Mouse (Mus musculus) heart, embryonic 12.5 days (tissue): ENCODE measurements around the gene Nmnat2. TPM values are rescaled to one million over a fixed set of nuclear protein-coding genes. Genes with fewer than 3 reads are reported as not detected.

Experiments
- ATAC-seq: fragments of 200-750 bp; cut with Nextera tagmentation; 2 replicates; pipeline ENCODE4 v1.8.0; 2017; ENCODE audit warnings: moderate TSS enrichment, moderate library complexity; ENCODE audit not compliant: insufficient number of reproducible peaks, low FRiP score
- H3K27ac ChIP-seq: fragments of 300-500 bp; sonication (generic); 2 replicates; pipeline ENCODE4 v1.5.1; 2016; ENCODE audit warnings: mild to moderate bottlenecking, moderate library complexity; ENCODE audit not compliant: poor library complexity, severe bottlenecking
- H3K27me3 ChIP-seq: fragments of 300-500 bp; sonication (generic); replicated peaks from 2 replicates; pipeline ENCODE4 v1.6.1; 2016; ENCODE audit warnings: mild to moderate bottlenecking, moderate library complexity
- H3K36me3 ChIP-seq: fragments of 300-500 bp; sonication (generic); 2 replicates; pipeline ENCODE4 v1.6.1; 2016; ENCODE audit warnings: mild to moderate bottlenecking, moderate library complexity
- H3K4me1 ChIP-seq: fragments of 300-500 bp; sonication (generic); replicated peaks from 2 replicates; pipeline ENCODE4 v1.6.1; 2016; ENCODE audit warnings: mild to moderate bottlenecking
- H3K4me2 ChIP-seq: fragments of 300-500 bp; sonication (generic); 2 replicates; pipeline ENCODE4 v1.6.1; 2016; ENCODE audit warnings: mild to moderate bottlenecking, moderate library complexity
- H3K4me3 ChIP-seq: fragments of 300-500 bp; sonication (generic); 2 replicates; pipeline ENCODE4 v1.5.1; 2016; ENCODE audit warnings: mild to moderate bottlenecking
- H3K9ac ChIP-seq: fragments of 300-500 bp; sonication (generic); 2 replicates; pipeline ENCODE4 v1.6.1; 2016; ENCODE audit warnings: mild to moderate bottlenecking, moderate library complexity
- H3K9me3 ChIP-seq: fragments of 300-500 bp; sonication (generic); replicated peaks from 2 replicates; pipeline ENCODE4 v1.6.1; 2016; ENCODE audit warnings: mild to moderate bottlenecking, moderate library complexity
- WGBS: fragments of 180-500 bp; shearing (Covaris S2); methylation state at CpG from one replicate; pipeline ENCODE4 v1.1.7; 2016; 5-methylcytosine and 5-hydroxymethylcytosine counted together
- polyA plus RNA-seq: library from polyadenylated mRNA; unstranded; fragments of >200 nt; fragmentation: Nextera tagmentation; extraction: Ambion mirVana; gene quantifications from 2 replicates; pipeline ENCODE4 v1.2.1, GENCODE M21; 2016

Nmnat2 gene
- polyA plus RNA-seq, 1 experiment from 2014 or later: 1.2 TPM

DNA sequence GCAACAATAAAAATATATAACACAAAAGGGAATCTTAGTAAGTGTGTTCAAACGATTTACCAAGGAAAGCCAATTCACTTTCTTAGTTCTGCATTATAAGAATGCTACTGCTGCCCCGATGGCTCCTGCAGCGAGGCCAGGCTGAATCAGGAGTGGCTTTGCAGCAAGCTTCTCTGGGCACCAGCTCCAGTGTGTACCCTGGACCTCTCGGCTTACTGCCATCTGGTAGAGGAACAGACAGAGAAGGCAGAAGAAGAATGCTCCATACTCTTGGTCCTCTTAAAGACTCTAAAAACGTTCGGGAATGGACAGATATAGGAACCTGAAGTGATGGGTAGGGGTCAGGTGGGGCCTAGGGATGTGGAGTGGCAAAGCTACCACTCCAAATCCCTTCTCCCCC, 53.0 kb downstream of the Nmnat2 start:
- H3K4me3 ChIP-seq: no peak overlapping the region
- WGBS: 76% methylated on average over 6 of the region's 6 CpGs
- no peaks in the 10 kb centered on the region for H3K9me3 ChIP-seq
- no peak for ATAC-seq
- peaks cover 14% of the 10 kb centered on the region for H3K4me1 ChIP-seq
- no peak overlapping the region for H3K27ac ChIP-seq
- H3K27me3 ChIP-seq: no peaks in the 10 kb centered on the region
- no peak overlapping the region for H3K4me2 ChIP-seq
- no peaks in the 10 kb centered on the region for H3K36me3 ChIP-seq
- H3K9ac ChIP-seq: no peak overlapping the region

DNA sequence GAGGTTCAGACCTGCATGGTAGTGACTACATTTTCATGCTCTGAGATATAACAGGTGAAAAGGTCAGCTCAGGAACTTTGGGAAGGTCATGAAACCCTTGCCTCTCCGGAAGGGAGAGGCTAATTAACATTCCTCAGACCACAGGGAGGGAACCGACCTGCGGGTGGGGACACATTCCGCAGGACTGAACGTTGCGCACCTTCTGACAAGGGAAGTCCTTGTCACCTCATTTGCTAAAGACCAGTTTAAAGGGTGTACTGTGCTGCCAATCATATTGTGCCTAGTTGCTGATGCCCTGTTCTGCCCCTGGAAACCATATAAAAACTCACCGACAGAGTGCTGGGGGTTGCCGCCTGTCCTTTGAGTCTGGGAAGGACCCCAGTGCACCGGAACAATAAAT, 54.5 kb downstream of the Nmnat2 start:
- H3K27ac ChIP-seq: no peak overlapping the region
- no peak for ATAC-seq
- H3K4me3 ChIP-seq: no peak overlapping the region
- H3K9ac ChIP-seq: no peak overlapping the region
- H3K27me3 ChIP-seq: no peaks in the 10 kb centered on the region
- peaks cover 17% of the 10 kb centered on the region for H3K4me1 ChIP-seq
- no peaks in the 10 kb centered on the region for H3K9me3 ChIP-seq
- 61% methylated on average over 9 of the region's 9 CpGs for WGBS
- H3K36me3 ChIP-seq: no peaks in the 10 kb centered on the region
- H3K4me2 ChIP-seq: no peak overlapping the region

DNA sequence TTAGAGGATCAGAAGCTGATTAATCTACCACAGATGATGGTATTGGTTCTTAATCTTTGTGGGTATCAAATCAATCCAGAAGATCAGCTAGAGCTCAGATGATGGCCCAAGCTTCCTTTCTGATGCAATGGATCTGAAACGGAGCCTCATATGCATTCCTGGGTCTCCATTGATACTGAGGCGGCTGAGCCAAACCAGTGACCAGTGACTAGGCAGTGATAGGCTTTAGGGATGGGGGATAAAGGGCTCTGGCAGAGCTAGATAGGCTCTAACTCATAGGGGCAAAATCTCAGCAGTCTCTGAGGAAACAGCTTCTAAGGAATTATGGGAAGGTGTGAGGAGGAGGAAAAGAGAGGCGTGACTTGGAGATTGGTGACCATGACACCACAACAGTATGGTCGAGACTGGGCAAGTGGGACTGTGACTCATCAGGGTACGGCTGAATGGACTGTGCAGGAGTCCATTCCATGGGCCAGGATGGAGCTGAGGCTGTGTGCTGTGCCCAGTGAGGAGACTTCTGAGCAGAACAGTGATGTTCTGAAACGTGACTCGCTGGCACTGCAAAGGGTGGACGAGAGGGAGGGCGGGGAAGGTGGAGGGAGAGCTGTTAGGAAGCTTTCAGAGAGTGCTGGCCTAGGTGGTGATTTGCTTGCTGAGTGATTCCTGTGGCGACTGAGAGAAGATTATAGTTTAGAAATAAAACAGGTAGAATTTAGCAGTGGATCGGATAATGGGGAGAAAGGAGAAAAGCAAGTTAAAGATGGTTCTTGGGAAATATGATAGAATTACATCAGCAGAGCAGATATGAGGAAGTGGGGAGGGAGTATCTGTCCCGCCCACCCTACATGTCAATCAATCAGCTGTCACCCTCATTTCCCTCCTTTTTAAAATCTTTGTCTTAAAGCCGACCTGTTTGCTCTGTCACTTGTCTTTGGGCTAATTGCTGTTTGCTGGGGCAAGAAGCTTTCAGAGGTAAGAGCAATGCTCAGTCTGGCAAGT, 55.9 kb downstream of the Nmnat2 start:
- 60% methylated on average over 13 of the region's 13 CpGs for whole genome bisulfite sequencing
- H3K9ac ChIP-seq: no peak overlapping the region
- no peak overlapping the region for H3K27ac ChIP-seq
- no peak overlapping the region for H3K4me3 ChIP-seq
- no peak overlapping the region for H3K4me2 ChIP-seq
- no peaks in the 10 kb centered on the region for H3K9me3 ChIP-seq
- no peaks in the 10 kb centered on the region for H3K27me3 ChIP-seq
- peaks cover 20% of the 10 kb centered on the region for H3K4me1 ChIP-seq
- ATAC-seq: no peak
- no peaks in the 10 kb centered on the region for H3K36me3 ChIP-seq

DNA sequence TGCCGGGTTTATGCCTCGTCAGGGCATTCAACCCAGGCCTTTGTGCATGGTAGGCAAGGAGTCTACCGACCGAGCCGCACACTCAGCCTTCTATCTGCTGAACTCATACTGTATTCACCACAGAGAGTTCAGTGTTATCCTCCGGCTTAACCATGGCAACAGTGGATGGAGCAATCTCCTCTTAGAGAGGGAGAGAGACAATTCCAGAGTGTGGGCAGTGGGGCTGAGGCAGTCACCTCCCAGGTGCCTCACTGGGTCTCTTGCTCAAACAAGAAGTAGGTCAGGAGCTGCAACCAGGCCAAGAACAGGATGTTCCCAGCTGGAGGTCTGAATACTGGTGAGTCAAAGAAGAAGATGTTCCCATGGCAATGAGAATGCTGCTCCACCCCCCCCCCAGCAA, 56.8 kb downstream of the Nmnat2 start:
- WGBS: 82% methylated on average over 6 of the region's 6 CpGs
- H3K9ac ChIP-seq: no peak overlapping the region
- no peak overlapping the region for H3K4me2 ChIP-seq
- H3K9me3 ChIP-seq: no peaks in the 10 kb centered on the region
- H3K27me3 ChIP-seq: no peaks in the 10 kb centered on the region
- H3K27ac ChIP-seq: no peak overlapping the region
- H3K4me3 ChIP-seq: no peak overlapping the region
- H3K4me1 ChIP-seq: peaks cover 15% of the 10 kb centered on the region
- no peak for ATAC-seq
- no peaks in the 10 kb centered on the region for H3K36me3 ChIP-seq

DNA sequence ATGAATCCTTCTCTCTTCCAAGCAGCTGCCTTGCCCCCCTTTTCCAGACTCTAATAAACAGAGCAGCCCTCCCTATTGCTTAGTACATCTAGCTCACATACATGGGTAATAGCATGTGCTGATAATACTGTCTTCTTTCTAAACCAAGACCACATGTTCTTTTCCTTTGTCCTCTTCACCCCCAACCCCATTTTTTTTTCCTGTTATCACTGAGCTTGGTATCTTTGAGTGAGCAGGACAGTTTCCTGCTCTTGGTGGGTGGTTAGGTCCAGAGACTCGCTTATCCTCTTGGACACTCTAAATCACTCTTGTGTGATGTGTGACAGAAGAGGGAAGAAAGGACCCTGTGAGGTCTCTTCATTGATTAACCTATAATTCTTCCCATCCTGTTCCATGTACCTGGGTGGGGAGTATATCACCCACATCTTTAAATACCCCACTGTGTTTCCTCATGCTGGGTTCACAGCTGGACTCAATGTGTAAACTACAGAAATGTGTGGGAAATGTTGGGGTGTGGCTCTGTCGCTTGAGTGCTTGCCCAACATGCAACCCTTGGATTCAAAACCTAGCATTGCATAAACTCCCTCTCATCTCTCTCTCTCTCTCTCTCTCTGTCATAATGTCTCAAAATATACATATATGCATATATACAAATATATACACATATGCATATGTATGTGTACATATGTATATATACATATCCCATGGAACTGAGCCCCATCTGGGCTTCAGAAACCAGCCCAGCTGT, 58.9 kb downstream of the Nmnat2 start:
- Histone ChIP-seq H3K4me2 (no peak overlapping the region), H3K27me3 (no peaks in the 10 kb centered on the region), H3K4me3 (no peak overlapping the region), H3K9me3 (no peaks in the 10 kb centered on the region), H3K9ac (no peak overlapping the region), H3K27ac (no peak overlapping the region), H3K4me1 (peaks cover 11% of the 10 kb centered on the region), H3K36me3 (no peaks in the 10 kb centered on the region)
- 60% methylated on average over 2 of the region's 2 CpGs for WGBS
- no peak for ATAC-seq

DNA sequence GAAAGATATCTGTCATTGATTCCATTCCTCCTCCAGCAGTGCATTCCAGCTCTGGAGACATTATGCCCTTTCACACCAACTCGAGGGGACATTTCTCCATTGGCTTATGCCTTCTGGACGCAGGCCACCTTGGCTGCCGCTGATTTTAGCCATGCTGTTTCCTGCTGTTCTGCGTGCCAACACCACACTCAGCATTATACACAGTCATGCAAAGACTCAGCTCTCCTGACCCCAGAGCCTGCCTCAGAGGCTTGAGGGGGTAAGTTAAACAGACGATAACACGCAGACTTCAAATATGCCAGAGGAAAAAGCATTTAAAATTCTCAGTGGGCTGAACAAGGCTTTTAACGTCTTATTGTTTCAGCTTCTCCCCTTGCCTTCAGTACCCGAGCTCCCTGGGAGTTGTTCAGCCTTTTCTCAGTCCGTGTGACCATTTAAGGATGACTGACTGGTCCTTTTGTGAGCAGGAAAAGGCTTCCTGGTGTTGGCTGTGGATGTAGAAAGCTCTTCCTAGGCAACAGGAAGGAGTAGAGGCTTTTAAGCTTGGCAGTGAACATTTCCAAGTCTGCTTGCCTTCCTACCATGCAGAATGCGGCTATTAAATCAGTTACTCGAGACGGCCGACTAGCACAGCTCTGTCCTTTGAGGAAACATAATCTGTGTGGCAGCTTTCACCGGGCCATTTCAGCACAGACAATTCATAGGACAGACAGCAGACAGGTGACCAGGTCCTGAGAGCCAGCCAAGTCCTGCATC, 59.8 kb downstream of the Nmnat2 start:
- 42% methylated on average over 14 of the region's 14 CpGs for WGBS
- no peak overlapping the region for H3K4me2 ChIP-seq

DNA sequence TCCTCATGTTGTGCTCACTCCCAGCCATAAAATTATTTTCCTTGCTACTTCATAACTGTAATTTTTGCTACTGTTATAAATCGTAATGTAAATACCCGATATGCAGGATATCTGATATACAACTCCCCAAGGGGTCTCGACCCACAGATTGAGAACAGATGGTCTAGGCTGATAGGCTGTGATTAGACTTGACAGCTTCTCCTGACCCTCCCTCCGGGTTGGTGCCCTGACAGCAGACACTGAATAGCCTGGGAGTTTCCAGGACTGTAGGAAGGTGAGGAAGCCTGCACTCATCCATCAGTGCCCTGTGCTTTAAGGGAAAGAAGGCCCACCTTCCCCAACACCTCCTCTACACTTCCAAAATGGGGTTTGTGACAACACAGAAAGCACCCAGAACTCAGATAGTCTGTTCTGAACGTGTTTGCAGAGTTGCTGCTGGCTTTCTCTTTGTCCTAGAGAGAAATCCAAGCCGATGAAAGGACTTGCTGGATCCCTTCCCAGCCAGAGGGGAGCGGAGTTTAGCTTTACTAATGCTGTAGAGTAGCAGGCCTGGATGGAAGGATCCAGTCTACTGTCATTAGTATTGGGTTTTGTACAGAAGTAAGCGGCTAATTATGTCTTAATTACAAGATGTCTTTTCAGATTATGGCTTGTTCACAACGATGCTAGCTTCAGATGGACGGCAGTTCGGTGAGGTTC, 61.8 kb downstream of the Nmnat2 start:
- WGBS: 58% methylated on average over 11 of the region's 11 CpGs

More for the DNA sequence above, 59.8 kb downstream of the Nmnat2 start:
- Histone ChIP-seq H3K9me3 (no peaks in the 10 kb centered on the region), H3K4me3 (no peak overlapping the region), H3K36me3 (no peaks in the 10 kb centered on the region), H3K27ac (peak overlapping the region; percentile 36), H3K27me3 (no peaks in the 10 kb centered on the region), H3K4me1 (peaks cover 11% of the 10 kb centered on the region), H3K9ac (no peak overlapping the region)
- no peak for ATAC-seq

DNA sequence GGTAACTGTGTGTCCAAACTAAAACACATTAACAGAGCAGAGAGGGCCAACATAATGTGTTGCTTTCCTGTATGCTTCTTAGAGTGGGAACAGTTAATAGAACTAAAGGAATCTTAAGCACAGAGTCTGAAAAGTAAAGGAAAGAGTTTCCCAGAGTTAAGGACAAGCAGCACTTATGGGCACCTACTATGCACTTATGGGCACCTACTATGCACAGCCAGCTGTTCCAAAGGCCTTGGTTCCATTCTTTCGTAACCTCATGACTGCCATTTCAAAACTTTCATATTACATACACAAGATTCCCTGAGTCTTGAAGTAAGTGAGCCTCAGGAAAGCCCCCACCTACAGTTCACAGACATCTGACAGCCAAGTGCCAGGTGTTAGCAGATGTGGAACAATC, 64.3 kb downstream of the Nmnat2 start:
- H3K9ac ChIP-seq: no peak overlapping the region
- 91% methylated on average over 1 of the region's 1 CpGs for WGBS

More for the DNA sequence above, 61.8 kb downstream of the Nmnat2 start:
- H3K4me3 ChIP-seq: no peak overlapping the region
- ATAC-seq: no peak
- H3K27me3 ChIP-seq: no peaks in the 10 kb centered on the region
- H3K27ac ChIP-seq: no peak overlapping the region
- no peak overlapping the region for H3K4me2 ChIP-seq
- peaks cover 11% of the 10 kb centered on the region for H3K4me1 ChIP-seq
- no peaks in the 10 kb centered on the region for H3K9me3 ChIP-seq
- no peaks in the 10 kb centered on the region for H3K36me3 ChIP-seq
- H3K9ac ChIP-seq: no peak overlapping the region

DNA sequence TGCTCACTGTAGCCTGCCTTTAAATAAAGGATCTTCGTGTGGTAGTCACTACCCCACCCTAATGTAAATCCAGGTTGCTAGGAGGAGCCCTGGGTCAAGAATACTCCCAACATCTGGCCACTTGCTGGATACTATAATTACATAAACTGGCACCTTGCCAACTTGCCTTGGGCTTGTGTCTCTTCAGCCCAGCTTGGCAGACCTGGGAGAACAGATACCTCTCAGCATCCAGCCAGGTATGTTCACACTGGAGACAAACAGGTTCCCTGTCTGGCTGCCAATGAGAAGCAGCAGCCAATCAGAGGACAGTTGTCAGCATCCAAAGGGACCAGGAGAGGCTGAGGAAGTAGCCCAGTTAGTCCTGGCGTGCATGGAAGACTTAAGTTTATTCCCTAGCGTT, 64.8 kb downstream of the Nmnat2 start:
- WGBS: 72% methylated on average over 3 of the region's 3 CpGs
- no peak for ATAC-seq
- no peaks in the 10 kb centered on the region for H3K27me3 ChIP-seq

More for the DNA sequence above, 64.3 kb downstream of the Nmnat2 start:
- Histone ChIP-seq H3K4me3 (no peak overlapping the region), H3K4me2 (no peak overlapping the region), H3K4me1 (peaks cover 11% of the 10 kb centered on the region), H3K9me3 (no peaks in the 10 kb centered on the region), H3K36me3 (no peaks in the 10 kb centered on the region), H3K27me3 (no peaks in the 10 kb centered on the region), H3K27ac (no peak overlapping the region)
- no peak for ATAC-seq

DNA sequence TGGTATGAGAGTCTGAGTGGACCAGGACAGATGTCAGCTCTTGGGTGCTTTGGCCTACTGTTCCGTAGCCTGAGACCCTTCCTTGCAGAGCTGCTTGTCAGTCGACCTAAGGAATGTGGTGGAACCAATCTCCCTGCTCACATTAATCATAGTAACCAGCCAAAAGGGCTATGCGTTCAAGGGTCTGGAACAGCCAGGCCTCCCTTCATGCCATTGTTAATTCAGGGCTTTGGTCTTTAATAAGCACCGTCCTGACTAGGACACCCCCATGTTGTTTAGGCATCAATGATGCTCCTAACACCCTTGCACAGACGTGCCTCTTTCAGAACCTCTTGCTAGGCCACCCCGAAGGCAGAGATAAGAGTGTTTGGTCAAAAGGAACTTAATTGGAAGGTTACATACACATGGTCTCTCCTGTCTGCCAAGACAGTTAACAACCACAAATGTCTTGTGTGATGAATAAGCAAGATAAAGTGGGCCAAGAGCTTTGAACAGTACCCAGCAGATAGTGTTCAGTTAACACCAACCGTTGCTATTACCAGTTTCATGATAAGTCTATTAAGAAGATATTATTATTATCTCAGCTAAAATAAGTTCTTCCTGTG, 66.3 kb downstream of the Nmnat2 start:
- Histone ChIP-seq H3K4me1 (peaks cover 5% of the 10 kb centered on the region; the same call in 1 of the 2 replicates), H3K4me2 (no peak overlapping the region), H3K36me3 (no peaks in the 10 kb centered on the region), H3K27me3 (no peaks in the 10 kb centered on the region), H3K9me3 (no peaks in the 10 kb centered on the region), H3K4me3 (no peak overlapping the region), H3K27ac (no peak overlapping the region), H3K9ac (no peak overlapping the region)
- ATAC-seq: no peak
- WGBS: 43% methylated on average over 7 of the region's 7 CpGs

More for the DNA sequence above, 64.8 kb downstream of the Nmnat2 start:
- no peak overlapping the region for H3K9ac ChIP-seq
- H3K9me3 ChIP-seq: no peaks in the 10 kb centered on the region
- no peak overlapping the region for H3K27ac ChIP-seq
- H3K4me2 ChIP-seq: no peak overlapping the region
- H3K36me3 ChIP-seq: no peaks in the 10 kb centered on the region
- peaks cover 10% of the 10 kb centered on the region for H3K4me1 ChIP-seq
- no peak overlapping the region for H3K4me3 ChIP-seq
